Mouse (Mus musculus): ENCODE results near the gene Serpinf1.
"Not testable (repeated sequence)": the region's sequence is repeated elsewhere in the genome, so short reads cannot be mapped to it uniquely, and the experiment has no call there.

The Serpinf1 gene

GRCm38 (mm10) chr11:75421375-75422012, 1.0 kb downstream of the Serpinf1 start:
- no peak for DNase-seq (ENCODE audit: low spot score)

- no peak for DNase-seq (ENCODE audit: low spot score)
These were observed 1.6 kb downstream of the Serpinf1 start for GRCm38 (mm10) chr11:75420810-75421374.

- DNase-seq (ENCODE audit: low spot score), result no peak
These were observed 2.5 kb downstream of the Serpinf1 start for GRCm38 (mm10) chr11:75420037-75420436.

GRCm38 (mm10) chr11:75415994-75416393, 6.5 kb downstream of the Serpinf1 start:
- no peak for DNase-seq (ENCODE audit: low spot score)

DNA sequence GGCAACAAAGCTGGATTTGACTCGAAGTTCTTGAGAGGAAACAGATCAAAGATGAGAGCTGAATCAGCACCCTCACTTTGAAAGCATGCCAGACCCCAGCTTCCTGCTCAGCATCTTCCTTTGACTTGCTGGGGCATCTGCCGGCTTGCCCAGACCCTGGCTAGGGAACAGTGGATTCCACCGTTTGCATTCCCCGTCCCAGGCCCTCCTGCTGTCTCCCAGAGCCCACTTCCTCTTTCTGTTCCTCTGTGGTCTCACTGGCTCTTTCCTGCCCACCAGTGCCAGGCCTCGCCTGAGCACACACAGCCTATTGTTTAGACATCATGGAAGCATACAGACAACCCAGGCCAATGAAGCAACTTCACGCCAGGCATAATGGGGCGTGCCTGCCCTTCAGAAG, 7.4 kb downstream of the Serpinf1 start:
- DNase-seq (ENCODE audit: low spot score), result no peak

GRCm38 (mm10) chr11:75410591-75410990, 11.9 kb downstream of the Serpinf1 start:
- DNase-seq (ENCODE audit: low spot score), result no peak

GRCm38 (mm10) chr11:75409679-75410575, 12.6 kb downstream of the Serpinf1 start:
- no peak for DNase-seq (ENCODE audit: low spot score)

GRCm38 (mm10) chr11:75406865-75407264, 15.6 kb downstream of the Serpinf1 start:
- no peak for DNase-seq (ENCODE audit: low spot score)

- no peak for DNase-seq (ENCODE audit: low spot score)
These were observed 16.4 kb downstream of the Serpinf1 start for GRCm38 (mm10) chr11:75406104-75406503.

DNA sequence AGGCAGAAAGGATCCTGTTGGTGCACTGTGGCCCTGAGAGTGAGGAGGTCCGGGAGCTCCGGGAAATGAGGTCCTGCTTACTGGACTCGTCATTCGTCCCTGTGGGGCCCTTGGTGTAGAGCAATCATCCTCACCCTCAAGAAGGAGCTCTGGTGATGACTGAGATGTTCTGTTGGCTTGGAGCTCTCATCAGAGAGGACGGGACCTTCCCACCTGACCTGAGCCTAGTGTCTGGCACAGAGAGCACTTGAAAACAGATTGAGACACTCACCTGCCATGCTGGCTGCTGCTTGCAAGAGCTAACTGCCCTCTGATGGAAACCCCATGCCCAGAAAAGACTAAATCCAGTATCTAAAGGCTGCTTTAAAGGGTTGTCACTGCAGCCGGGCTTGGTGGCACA, 17.7 kb downstream of the Serpinf1 start:
- no peak for DNase-seq (ENCODE audit: low spot score)

DNA sequence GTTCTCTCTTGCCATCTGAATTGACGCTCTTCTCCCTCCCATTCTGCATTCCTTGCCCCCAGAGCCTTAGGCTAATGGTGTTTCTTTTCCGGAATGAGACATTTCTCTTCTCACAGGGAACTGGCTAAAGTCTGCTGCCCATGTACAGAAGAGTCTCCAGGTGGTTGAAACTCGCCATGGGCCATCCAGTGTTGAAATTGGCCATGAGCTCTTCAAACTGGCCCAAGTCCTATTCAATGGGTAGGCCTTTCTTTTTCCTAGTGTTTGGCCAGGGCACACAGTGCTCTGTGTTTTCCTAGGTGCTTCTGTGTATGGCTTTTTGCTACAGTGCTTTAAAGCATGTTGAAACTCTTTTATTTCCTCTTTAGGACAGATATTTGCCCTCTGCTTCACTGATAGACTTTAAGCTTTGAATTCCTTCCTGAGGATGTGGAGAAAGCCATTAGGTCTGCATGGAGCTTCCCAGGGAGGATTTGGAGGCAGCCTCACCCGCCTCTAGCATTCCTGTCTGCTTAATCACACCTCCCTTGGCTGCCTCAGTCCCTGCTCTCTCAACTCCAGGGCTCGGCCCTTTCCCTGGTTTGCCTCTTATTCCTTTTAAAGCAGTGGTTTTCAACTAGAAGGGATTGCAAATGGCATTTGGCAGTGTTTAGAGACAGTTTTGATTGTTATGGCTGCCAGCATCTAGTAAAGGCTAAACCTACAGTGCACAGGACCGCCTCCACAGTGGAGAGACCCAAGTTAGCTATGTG, 19.0 kb downstream of the Serpinf1 start:
- DNase-seq (ENCODE audit: low spot score), result no peak

- DNase-seq (ENCODE audit: low spot score), result no peak
These were observed 20.2 kb downstream of the Serpinf1 start for GRCm38 (mm10) chr11:75402271-75402690.

- no peak for DNase-seq (ENCODE audit: low spot score)
These were observed 22.4 kb downstream of the Serpinf1 start for GRCm38 (mm10) chr11:75400099-75400498.

GRCm38 (mm10) chr11:75399411-75399841, 23.1 kb downstream of the Serpinf1 start:
- no peak for DNase-seq (ENCODE audit: low spot score)

GRCm38 (mm10) chr11:75397452-75397851, 25.0 kb downstream of the Serpinf1 start:
- no peak for DNase-seq (ENCODE audit: low spot score)

GRCm38 (mm10) chr11:75395611-75396010, 26.9 kb downstream of the Serpinf1 start:
- DNase-seq (ENCODE audit: low spot score), result no peak

DNA sequence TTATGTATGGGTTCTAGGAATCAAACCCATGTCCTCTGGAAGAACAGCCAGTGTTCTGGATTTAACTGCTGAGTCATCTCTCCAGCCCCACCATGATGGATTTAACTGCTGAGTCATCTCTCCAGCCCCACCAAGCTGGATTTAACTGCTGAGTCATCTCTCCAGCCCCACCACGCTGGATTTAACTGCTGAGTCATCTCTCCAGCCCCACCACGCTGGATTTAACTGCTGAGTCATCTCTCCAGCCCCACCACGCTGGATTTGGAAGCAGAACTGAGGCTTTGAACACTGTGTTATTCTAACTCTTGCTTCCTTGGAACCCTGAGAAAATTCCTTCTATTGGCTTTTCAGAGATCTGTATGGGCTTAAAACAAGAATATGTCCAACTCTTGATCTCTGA, 39.0 kb downstream of the Serpinf1 start:
- not testable (repeated sequence) for DNase-seq (ENCODE audit: low spot score)

DNA sequence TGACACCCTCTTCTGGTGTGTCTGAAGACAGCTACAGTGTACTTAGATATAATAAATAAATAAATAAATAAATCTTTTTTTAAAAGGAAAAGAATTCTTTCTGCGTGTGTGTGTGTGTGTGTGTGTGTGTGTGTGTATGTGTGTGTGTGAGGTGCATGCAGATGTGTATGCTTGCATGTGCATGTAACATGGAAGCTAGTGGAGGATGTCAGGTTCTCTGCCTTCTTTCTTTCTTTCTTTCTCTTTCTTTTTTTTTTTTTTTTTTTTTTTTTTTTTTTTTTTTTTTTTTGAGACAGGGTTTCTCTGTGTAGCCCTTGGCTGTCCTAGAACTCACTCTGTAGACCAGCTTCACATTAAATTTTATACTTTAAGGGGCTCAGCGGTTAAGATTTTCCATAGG, 43.7 kb downstream of the Serpinf1 start:
- DNase-seq (ENCODE audit: low spot score), result not testable (repeated sequence)

DNA sequence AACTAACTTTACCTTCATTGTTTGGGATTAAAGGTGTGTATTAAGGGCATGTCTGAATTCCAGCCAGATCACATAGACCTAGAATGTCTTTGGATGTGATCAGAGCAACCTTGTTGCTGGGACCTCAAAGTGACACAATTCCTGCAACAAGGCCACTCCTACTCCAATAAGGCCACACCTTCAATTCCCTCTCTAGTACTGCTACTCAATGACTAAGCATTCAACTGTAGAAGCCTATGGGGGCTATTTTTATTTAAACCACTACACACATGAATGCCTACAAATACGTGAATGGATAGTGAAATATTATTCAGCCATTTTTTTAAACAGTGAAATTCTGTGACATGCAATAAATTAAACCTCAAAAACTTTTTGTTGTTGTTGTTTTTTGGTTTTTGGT, 45.4 kb downstream of the Serpinf1 start:
- DNase-seq (ENCODE audit: low spot score), result no peak
